Mouse (Mus musculus): ENCODE measurements at regions not wholly inside any gene's neighbourhood (a gene's known extent, or its start where the extent isn't known, plus 50 kb on each side); places are given as distances from the start of the nearest gene placed in this dataset.

DNA sequence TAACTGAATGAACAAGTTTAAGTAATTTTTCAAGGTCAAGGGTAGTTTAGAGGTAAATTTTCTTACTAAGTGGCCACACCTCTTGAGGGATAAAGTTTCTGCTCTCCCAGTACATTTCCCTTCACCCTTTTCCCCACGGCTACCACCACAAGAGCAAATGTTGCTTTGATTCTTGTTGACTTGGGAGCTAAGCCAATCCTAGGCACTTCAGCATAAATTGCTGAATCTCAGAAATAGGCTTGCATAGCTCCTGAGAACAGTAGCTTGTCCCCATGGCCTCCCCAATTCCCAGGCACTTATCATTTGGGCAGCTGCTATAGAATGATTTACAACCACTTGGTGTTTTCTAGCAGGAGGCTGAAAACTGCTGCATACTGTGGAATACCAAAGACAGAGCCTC is 510.1 kb downstream of the Grin2a start:
- DNase-seq (ENCODE audit: low read depth in 3 of 3, low spot score in 3 of 3) (no peak), ATAC-seq (ENCODE audit: insufficient read depth) (no peak)
- Histone ChIP-seq H3K27ac (no peak overlapping the region), H3K9me3 (ENCODE audit: control insufficient read depth, low read length) (no peaks in the 10 kb centered on the region), H3K4me3 (ENCODE audit: insufficient read depth in 1 of 2, low read depth in 2 of 2, low read length in 2 of 2) (no peak overlapping the region), H3K9ac (replicated peaks) (no peak overlapping the region), H3K4me1 (replicated peaks; ENCODE audit: control insufficient read depth in 2 of 2, insufficient read depth in 2 of 2, low read length in 1 of 2) (no peaks in the 10 kb centered on the region), H3K27me3 (ENCODE audit: control insufficient read depth, insufficient read depth, low read length) (no peaks in the 10 kb centered on the region), H3K36me3 (replicated peaks; ENCODE audit: control insufficient read depth, insufficient read depth, low read depth) (no peaks in the 10 kb centered on the region), H3K4me2 (ENCODE audit: low read depth) (no peak overlapping the region)
- WGBS (ENCODE audit: insufficient replicate concordance), result 29% methylated on average over 1 of the region's 1 CpGs
- TF ChIP-seq CTCF (IDR thresholded peaks at IDR 0.05; ENCODE audit: low read depth) (no peak), EP300 (IDR thresholded peaks at IDR 0.05; ENCODE audit: low read depth) (no peak)

DNA sequence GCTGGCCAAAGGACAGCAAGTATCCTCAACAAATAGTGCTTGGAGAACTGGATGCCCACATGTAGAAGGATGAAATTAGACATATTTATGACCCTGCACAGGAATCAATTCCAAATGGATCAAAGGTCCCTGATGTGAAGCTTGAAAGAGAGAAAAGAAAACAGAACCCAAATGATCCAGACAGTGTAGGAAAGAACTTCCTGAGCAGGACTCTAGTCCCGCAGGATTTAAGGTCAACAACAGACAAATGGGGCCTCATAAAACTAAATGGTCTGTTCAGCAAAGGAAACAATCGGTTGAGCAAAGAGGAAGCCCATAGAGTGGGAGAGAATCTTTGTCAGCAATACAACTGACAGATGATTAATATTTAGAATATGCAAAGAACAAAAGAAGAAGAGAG is 497.1 kb downstream of the Grin2a start:
- no peaks in the 10 kb centered on the region for H3K36me3 ChIP-seq (replicated peaks; ENCODE audit: control insufficient read depth, insufficient read depth, low read depth)
- H3K9me3 ChIP-seq (ENCODE audit: control insufficient read depth, low read length), result no peaks in the 10 kb centered on the region
- H3K27me3 ChIP-seq (ENCODE audit: control insufficient read depth, insufficient read depth, low read length), result no peaks in the 10 kb centered on the region
- no peak overlapping the region for H3K4me2 ChIP-seq (ENCODE audit: low read depth)
- no peak for TF ChIP-seq EP300 (IDR thresholded peaks at IDR 0.05; ENCODE audit: low read depth)
- no peak for TF ChIP-seq CTCF (IDR thresholded peaks at IDR 0.05; ENCODE audit: low read depth)
- no peak overlapping the region for H3K4me3 ChIP-seq (ENCODE audit: insufficient read depth in 1 of 2, low read depth in 2 of 2, low read length in 2 of 2)
- WGBS (ENCODE audit: insufficient replicate concordance), result 28% methylated on average over 2 of the region's 2 CpGs
- no peak for DNase-seq (ENCODE audit: low read depth in 3 of 3, low spot score in 3 of 3)
- no peak overlapping the region for H3K27ac ChIP-seq
- H3K4me1 ChIP-seq (replicated peaks; ENCODE audit: control insufficient read depth in 2 of 2, insufficient read depth in 2 of 2, low read length in 1 of 2), result no peaks in the 10 kb centered on the region
- no peak for ATAC-seq (ENCODE audit: insufficient read depth)
- no peak overlapping the region for H3K9ac ChIP-seq (replicated peaks)

DNA sequence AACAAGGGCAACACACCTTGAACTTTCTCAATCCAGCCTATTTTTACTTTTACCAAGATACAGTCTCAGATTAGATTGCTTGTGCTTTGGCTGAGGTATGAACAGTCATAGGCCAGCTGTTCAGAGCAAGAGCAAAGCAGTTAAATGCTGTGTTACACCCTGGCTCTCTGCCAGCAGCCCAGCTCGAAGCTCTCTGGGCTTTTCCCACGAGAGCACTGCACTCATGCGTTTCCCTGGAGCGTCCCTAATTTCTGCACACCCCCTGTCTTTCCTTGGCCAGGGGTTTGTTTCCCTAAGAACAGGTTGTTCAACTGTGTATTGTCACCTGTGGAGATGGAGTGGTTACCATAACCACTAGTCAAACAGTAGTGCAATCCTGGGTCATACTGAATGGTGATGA is 493.6 kb downstream of the Grin2a start:
- no peak overlapping the region for H3K4me2 ChIP-seq (ENCODE audit: low read depth)
- TF ChIP-seq CTCF (IDR thresholded peaks at IDR 0.05; ENCODE audit: low read depth), result no peak
- no peak for TF ChIP-seq EP300 (IDR thresholded peaks at IDR 0.05; ENCODE audit: low read depth)
- H3K36me3 ChIP-seq (replicated peaks; ENCODE audit: control insufficient read depth, insufficient read depth, low read depth), result no peaks in the 10 kb centered on the region
- no peaks in the 10 kb centered on the region for H3K4me1 ChIP-seq (replicated peaks; ENCODE audit: control insufficient read depth in 2 of 2, insufficient read depth in 2 of 2, low read length in 1 of 2)
- H3K4me3 ChIP-seq (ENCODE audit: insufficient read depth in 1 of 2, low read depth in 2 of 2, low read length in 2 of 2), result no peak overlapping the region
- H3K9me3 ChIP-seq (ENCODE audit: control insufficient read depth, low read length), result no peaks in the 10 kb centered on the region
- 45% methylated on average over 4 of the region's 4 CpGs for WGBS (ENCODE audit: insufficient replicate concordance)
- H3K27ac ChIP-seq, result no peak overlapping the region
- no peak for ATAC-seq (ENCODE audit: insufficient read depth)
- H3K9ac ChIP-seq (replicated peaks), result no peak overlapping the region
- H3K27me3 ChIP-seq (ENCODE audit: control insufficient read depth, insufficient read depth, low read length), result no peaks in the 10 kb centered on the region
- no peak for DNase-seq (ENCODE audit: low read depth in 3 of 3, low spot score in 3 of 3)

DNA sequence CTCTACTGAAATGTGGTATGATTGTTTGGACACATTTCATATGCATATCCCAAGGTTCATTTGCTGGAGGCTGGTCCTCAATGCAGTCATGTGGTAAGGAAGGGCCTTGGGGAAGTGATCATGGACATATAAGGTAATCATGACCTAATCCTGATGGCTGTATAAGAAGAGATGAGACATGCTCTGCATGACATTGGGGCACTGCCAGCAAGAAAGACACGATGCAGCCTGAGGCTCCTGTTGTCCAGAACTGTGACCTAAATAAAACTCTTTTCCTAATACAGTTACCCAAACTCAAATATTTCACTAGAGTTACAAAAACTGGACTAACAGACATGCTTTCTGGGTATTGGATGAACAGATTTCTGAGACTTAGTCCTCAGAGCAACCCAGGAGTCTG is 485.7 kb downstream of the Grin2a start:
- WGBS (ENCODE audit: insufficient replicate concordance), result 66% methylated on average over 1 of the region's 1 CpGs
- H3K9me3 ChIP-seq (ENCODE audit: control insufficient read depth, low read length), result no peaks in the 10 kb centered on the region
- no peaks in the 10 kb centered on the region for H3K4me1 ChIP-seq (replicated peaks; ENCODE audit: control insufficient read depth in 2 of 2, insufficient read depth in 2 of 2, low read length in 1 of 2)
- TF ChIP-seq EP300 (IDR thresholded peaks at IDR 0.05; ENCODE audit: low read depth), result no peak
- TF ChIP-seq CTCF (IDR thresholded peaks at IDR 0.05; ENCODE audit: low read depth), result no peak
- no peak overlapping the region for H3K27ac ChIP-seq
- no peaks in the 10 kb centered on the region for H3K27me3 ChIP-seq (ENCODE audit: control insufficient read depth, insufficient read depth, low read length)
- no peaks in the 10 kb centered on the region for H3K36me3 ChIP-seq (replicated peaks; ENCODE audit: control insufficient read depth, insufficient read depth, low read depth)
- ATAC-seq (ENCODE audit: insufficient read depth) (no peak), DNase-seq (ENCODE audit: low read depth in 3 of 3, low spot score in 3 of 3) (no peak)
- H3K9ac ChIP-seq (replicated peaks), result no peak overlapping the region
- H3K4me3 ChIP-seq (ENCODE audit: insufficient read depth in 1 of 2, low read depth in 2 of 2, low read length in 2 of 2), result no peak overlapping the region
- H3K4me2 ChIP-seq (ENCODE audit: low read depth), result no peak overlapping the region

DNA sequence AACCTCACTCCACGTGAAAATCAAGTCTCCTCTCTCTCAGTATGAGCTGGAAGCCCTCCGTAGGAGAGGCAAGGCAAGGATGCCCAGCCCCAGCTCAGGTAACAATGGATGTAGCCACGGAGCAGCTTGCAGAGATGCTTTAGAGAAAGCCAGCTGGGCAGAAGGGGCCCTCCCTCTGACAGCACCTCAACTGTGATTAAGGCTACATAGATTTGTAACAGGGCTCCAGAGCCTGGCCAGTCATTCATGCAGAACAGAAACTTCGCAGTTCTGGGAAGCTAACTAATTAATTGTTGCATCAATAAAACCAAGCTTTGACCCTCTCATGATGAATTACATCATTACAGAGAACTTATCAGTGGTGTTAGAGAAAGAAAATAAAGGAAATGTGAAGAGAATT is 480.8 kb downstream of the Grin2a start:
- H3K9me3 ChIP-seq (ENCODE audit: control insufficient read depth, low read length), result no peaks in the 10 kb centered on the region
- no peak for TF ChIP-seq EP300 (IDR thresholded peaks at IDR 0.05; ENCODE audit: low read depth)
- TF ChIP-seq CTCF (IDR thresholded peaks at IDR 0.05; ENCODE audit: low read depth), result no peak
- H3K4me3 ChIP-seq (ENCODE audit: insufficient read depth in 1 of 2, low read depth in 2 of 2, low read length in 2 of 2), result no peak overlapping the region
- no peak overlapping the region for H3K27ac ChIP-seq
- H3K27me3 ChIP-seq (ENCODE audit: control insufficient read depth, insufficient read depth, low read length), result no peaks in the 10 kb centered on the region
- H3K4me2 ChIP-seq (ENCODE audit: low read depth), result no peak overlapping the region
- ATAC-seq (ENCODE audit: insufficient read depth), result no peak
- H3K4me1 ChIP-seq (replicated peaks; ENCODE audit: control insufficient read depth in 2 of 2, insufficient read depth in 2 of 2, low read length in 1 of 2), result no peaks in the 10 kb centered on the region
- H3K9ac ChIP-seq (replicated peaks), result no peak overlapping the region
- 38% methylated on average over 4 of the region's 4 CpGs for WGBS (ENCODE audit: insufficient replicate concordance)
- no peaks in the 10 kb centered on the region for H3K36me3 ChIP-seq (replicated peaks; ENCODE audit: control insufficient read depth, insufficient read depth, low read depth)
- DNase-seq (ENCODE audit: low read depth in 3 of 3, low spot score in 3 of 3), result no peak

All from liver, embryonic 14.5 days (tissue).